Mouse (Mus musculus): ENCODE results near the gene Lin7a. TPM values are rescaled to one million over a fixed set of nuclear protein-coding genes. Genes with fewer than 3 reads are reported as not detected.

Lin7a gene
- polyA plus RNA-seq, 1 experiment from 2014 or later, result 2.0 TPM

- Histone ChIP-seq H3K4me3 (ENCODE audit: low read length) (no peak overlapping the region), H3K4me2 (ENCODE audit: low read depth, low read length) (no peak overlapping the region), H3K4me1 (ENCODE audit: control insufficient read depth, insufficient read depth, low read length) (no peaks in the 10 kb centered on the region), H3K27me3 (ENCODE audit: control insufficient read depth, insufficient read depth, low read length) (peaks cover 14% of the 10 kb centered on the region), H3K9ac (ENCODE audit: low read length) (no peak overlapping the region), H3K36me3 (ENCODE audit: control insufficient read depth, insufficient read depth) (no peaks in the 10 kb centered on the region), H3K27ac (ENCODE audit: low read length) (no peak overlapping the region), H3K9me3 (replicated peaks; ENCODE audit: control insufficient read depth, low read length) (no peaks in the 10 kb centered on the region)
- ATAC-seq (replicated peaks; ENCODE audit: extremely low read depth, insufficient read depth, low FRiP score), result no peak
- WGBS, result 93% methylated on average over 2 of the region's 2 CpGs
These were observed 5.2 kb downstream of the Lin7a start for GRCm38 (mm10) chr10:107276647-107277046.

GRCm38 (mm10) chr10:107293934-107294664 is 22.6 kb downstream of the Lin7a start:
- no peak overlapping the region for H3K9ac ChIP-seq (ENCODE audit: low read length)
- H3K27ac ChIP-seq (ENCODE audit: low read length), result no peak overlapping the region
- H3K4me1 ChIP-seq (ENCODE audit: control insufficient read depth, insufficient read depth, low read length), result no peaks in the 10 kb centered on the region
- H3K27me3 ChIP-seq (ENCODE audit: control insufficient read depth, insufficient read depth, low read length), result no peaks in the 10 kb centered on the region
- no peak overlapping the region for H3K4me2 ChIP-seq (ENCODE audit: low read depth, low read length)
- WGBS, result 59% methylated on average over 7 of the region's 7 CpGs
- no peaks in the 10 kb centered on the region for H3K9me3 ChIP-seq (replicated peaks; ENCODE audit: control insufficient read depth, low read length)
- no peaks in the 10 kb centered on the region for H3K36me3 ChIP-seq (ENCODE audit: control insufficient read depth, insufficient read depth)
- ATAC-seq (replicated peaks; ENCODE audit: extremely low read depth, insufficient read depth, low FRiP score), result no peak
- no peak overlapping the region for H3K4me3 ChIP-seq (ENCODE audit: low read length)

GRCm38 (mm10) chr10:107300587-107301248 is 29.2 kb downstream of the Lin7a start:
- no peak overlapping the region for H3K4me3 ChIP-seq (ENCODE audit: low read length)
- H3K4me2 ChIP-seq (ENCODE audit: low read depth, low read length), result no peak overlapping the region
- H3K4me1 ChIP-seq (ENCODE audit: control insufficient read depth, insufficient read depth, low read length), result no peaks in the 10 kb centered on the region
- no peaks in the 10 kb centered on the region for H3K27me3 ChIP-seq (ENCODE audit: control insufficient read depth, insufficient read depth, low read length)
- ATAC-seq (replicated peaks; ENCODE audit: extremely low read depth, insufficient read depth, low FRiP score), result no peak
- H3K9me3 ChIP-seq (replicated peaks; ENCODE audit: control insufficient read depth, low read length), result no peaks in the 10 kb centered on the region
- WGBS, result 71% methylated on average over 2 of the region's 2 CpGs
- H3K9ac ChIP-seq (ENCODE audit: low read length), result no peak overlapping the region
- H3K27ac ChIP-seq (ENCODE audit: low read length), result no peak overlapping the region
- no peaks in the 10 kb centered on the region for H3K36me3 ChIP-seq (ENCODE audit: control insufficient read depth, insufficient read depth)

GRCm38 (mm10) chr10:107310964-107311490 is 39.5 kb downstream of the Lin7a start:
- no peak overlapping the region for H3K4me2 ChIP-seq (ENCODE audit: low read depth, low read length)
- H3K27me3 ChIP-seq (ENCODE audit: control insufficient read depth, insufficient read depth, low read length), result no peaks in the 10 kb centered on the region
- no peaks in the 10 kb centered on the region for H3K9me3 ChIP-seq (replicated peaks; ENCODE audit: control insufficient read depth, low read length)
- no peaks in the 10 kb centered on the region for H3K36me3 ChIP-seq (ENCODE audit: control insufficient read depth, insufficient read depth)
- no peak for ATAC-seq (replicated peaks; ENCODE audit: extremely low read depth, insufficient read depth, low FRiP score)
- 84% methylated on average over 5 of the region's 5 CpGs for WGBS
- no peak overlapping the region for H3K4me3 ChIP-seq (ENCODE audit: low read length)
- no peaks in the 10 kb centered on the region for H3K4me1 ChIP-seq (ENCODE audit: control insufficient read depth, insufficient read depth, low read length)
- H3K9ac ChIP-seq (ENCODE audit: low read length), result no peak overlapping the region
- H3K27ac ChIP-seq (ENCODE audit: low read length), result no peak overlapping the region

- ATAC-seq (replicated peaks; ENCODE audit: extremely low read depth, insufficient read depth, low FRiP score), result no peak
- no peaks in the 10 kb centered on the region for H3K27me3 ChIP-seq (ENCODE audit: control insufficient read depth, insufficient read depth, low read length)
- no peaks in the 10 kb centered on the region for H3K9me3 ChIP-seq (replicated peaks; ENCODE audit: control insufficient read depth, low read length)
- WGBS, result 91% methylated on average over 4 of the region's 4 CpGs
- H3K36me3 ChIP-seq (ENCODE audit: control insufficient read depth, insufficient read depth), result no peaks in the 10 kb centered on the region
- no peak overlapping the region for H3K4me3 ChIP-seq (ENCODE audit: low read length)
- H3K4me1 ChIP-seq (ENCODE audit: control insufficient read depth, insufficient read depth, low read length), result no peaks in the 10 kb centered on the region
- no peak overlapping the region for H3K9ac ChIP-seq (ENCODE audit: low read length)
- H3K27ac ChIP-seq (ENCODE audit: low read length), result no peak overlapping the region
- H3K4me2 ChIP-seq (ENCODE audit: low read depth, low read length), result no peak overlapping the region
These were observed 41.1 kb downstream of the Lin7a start for GRCm38 (mm10) chr10:107312609-107313008.

- WGBS, result 44% methylated on average over 3 of the region's 3 CpGs
- Histone ChIP-seq H3K4me1 (ENCODE audit: control insufficient read depth, insufficient read depth, low read length) (no peaks in the 10 kb centered on the region), H3K27me3 (ENCODE audit: control insufficient read depth, insufficient read depth, low read length) (no peaks in the 10 kb centered on the region), H3K9ac (ENCODE audit: low read length) (no peak overlapping the region), H3K9me3 (replicated peaks; ENCODE audit: control insufficient read depth, low read length) (no peaks in the 10 kb centered on the region), H3K4me2 (ENCODE audit: low read depth, low read length) (no peak overlapping the region), H3K27ac (ENCODE audit: low read length) (no peak overlapping the region), H3K4me3 (ENCODE audit: low read length) (no peak overlapping the region), H3K36me3 (ENCODE audit: control insufficient read depth, insufficient read depth) (no peaks in the 10 kb centered on the region)
- ATAC-seq (replicated peaks; ENCODE audit: extremely low read depth, insufficient read depth, low FRiP score), result no peak
These were observed 41.9 kb downstream of the Lin7a start for GRCm38 (mm10) chr10:107313395-107313794.

- ATAC-seq (replicated peaks; ENCODE audit: extremely low read depth, insufficient read depth, low FRiP score), result no peak
- H3K27me3 ChIP-seq (ENCODE audit: control insufficient read depth, insufficient read depth, low read length), result no peaks in the 10 kb centered on the region
- no peaks in the 10 kb centered on the region for H3K4me1 ChIP-seq (ENCODE audit: control insufficient read depth, insufficient read depth, low read length)
- no peak overlapping the region for H3K4me2 ChIP-seq (ENCODE audit: low read depth, low read length)
- no peak overlapping the region for H3K9ac ChIP-seq (ENCODE audit: low read length)
- H3K4me3 ChIP-seq (ENCODE audit: low read length), result no peak overlapping the region
- no peak overlapping the region for H3K27ac ChIP-seq (ENCODE audit: low read length)
- H3K9me3 ChIP-seq (replicated peaks; ENCODE audit: control insufficient read depth, low read length), result no peaks in the 10 kb centered on the region
- no peaks in the 10 kb centered on the region for H3K36me3 ChIP-seq (ENCODE audit: control insufficient read depth, insufficient read depth)
These were observed 43.8 kb downstream of the Lin7a start for GRCm38 (mm10) chr10:107315251-107315650.

GRCm38 (mm10) chr10:107315681-107316080 is 44.2 kb downstream of the Lin7a start:
- Histone ChIP-seq H3K9me3 (replicated peaks; ENCODE audit: control insufficient read depth, low read length) (no peaks in the 10 kb centered on the region), H3K27me3 (ENCODE audit: control insufficient read depth, insufficient read depth, low read length) (no peaks in the 10 kb centered on the region), H3K4me1 (ENCODE audit: control insufficient read depth, insufficient read depth, low read length) (no peaks in the 10 kb centered on the region), H3K4me3 (ENCODE audit: low read length) (no peak overlapping the region), H3K4me2 (ENCODE audit: low read depth, low read length) (no peak overlapping the region), H3K36me3 (ENCODE audit: control insufficient read depth, insufficient read depth) (no peaks in the 10 kb centered on the region), H3K27ac (ENCODE audit: low read length) (no peak overlapping the region), H3K9ac (ENCODE audit: low read length) (no peak overlapping the region)
- WGBS, result 76% methylated on average over 5 of the region's 5 CpGs
- ATAC-seq (replicated peaks; ENCODE audit: extremely low read depth, insufficient read depth, low FRiP score), result no peak

- no peak overlapping the region for H3K27ac ChIP-seq (ENCODE audit: low read length)
- WGBS, result 57% methylated on average over 2 of the region's 2 CpGs
These were observed 44.6 kb downstream of the Lin7a start for GRCm38 (mm10) chr10:107316100-107316499.

More at GRCm38 (mm10) chr10:107316100-107316499, 44.6 kb downstream of the Lin7a start:
- ATAC-seq (replicated peaks; ENCODE audit: extremely low read depth, insufficient read depth, low FRiP score), result no peak
- H3K4me3 ChIP-seq (ENCODE audit: low read length), result no peak overlapping the region
- H3K9me3 ChIP-seq (replicated peaks; ENCODE audit: control insufficient read depth, low read length), result no peaks in the 10 kb centered on the region
- H3K27me3 ChIP-seq (ENCODE audit: control insufficient read depth, insufficient read depth, low read length), result no peaks in the 10 kb centered on the region
- no peak overlapping the region for H3K4me2 ChIP-seq (ENCODE audit: low read depth, low read length)
- no peaks in the 10 kb centered on the region for H3K36me3 ChIP-seq (ENCODE audit: control insufficient read depth, insufficient read depth)
- no peak overlapping the region for H3K9ac ChIP-seq (ENCODE audit: low read length)
- H3K4me1 ChIP-seq (ENCODE audit: control insufficient read depth, insufficient read depth, low read length), result no peaks in the 10 kb centered on the region
